Mouse (Mus musculus) CH12.LX (cell line): ENCODE results near the gene C1qc.

Experiments
- CHD2 ChIP-seq: IDR thresholded peaks from 2 replicates; pipeline ENCODE4 v1.6.1; 2011; ENCODE audit warnings: low read length, improper control_type of control experiment
- CTCF ChIP-seq, 2 experiments: IDR thresholded peaks in 1 of 2; conservative IDR thresholded peaks in 1 of 2; 2 replicates each; pipeline ENCODE4 v1.5.1; 2011 to 2012; ENCODE audit warnings: low read depth in 2 of 2, low read length in 2 of 2, improper control_type of control experiment in 1 of 2, inconsistent platforms in 1 of 2, mild to moderate bottlenecking in 1 of 2, moderate library complexity in 1 of 2
- EP300 ChIP-seq: IDR thresholded peaks from 2 replicates; pipeline ENCODE4 v1.6.1; 2011; ENCODE audit warnings: low read length, improper control_type of control experiment
- MAFK ChIP-seq: IDR thresholded peaks from 2 replicates; pipeline ENCODE4 v1.6.1; 2011; ENCODE audit warnings: low read length, improper control_type of control experiment; ENCODE audit not compliant: insufficient replicate concordance
- NELFE ChIP-seq: IDR thresholded peaks from 2 replicates; pipeline ENCODE4 v1.6.1; 2011; ENCODE audit warnings: low read depth, low read length, improper control_type of control experiment
- POLR2A ChIP-seq: IDR thresholded peaks from 2 replicates; pipeline ENCODE4 v1.6.1; 2011; ENCODE audit warnings: low read depth, mild to moderate bottlenecking, improper control_type of control experiment, low read length
- ZC3H11A ChIP-seq: IDR thresholded peaks from 2 replicates; pipeline ENCODE4 v1.6.1; 2012; ENCODE audit warnings: low read depth, mild to moderate bottlenecking, inconsistent platforms, low read length, improper control_type of control experiment
- ZMIZ1 ChIP-seq: IDR thresholded peaks from 2 replicates; pipeline ENCODE4 v1.6.1; 2012; ENCODE audit warnings: low read depth, mild to moderate bottlenecking, inconsistent platforms, low read length, improper control_type of control experiment

GRCm38 (mm10) chr4:136842802-136843201, 50.1 kb downstream of the C1qc start:
- TF ChIP-seq CTCF (conservative IDR thresholded peaks at IDR 0.05 in 1 of 2, IDR thresholded peaks at IDR 0.05 in 1 of 2; ENCODE audit: low read depth in 2 of 2, low read length in 2 of 2) (no peak), ZMIZ1 (no peak), CHD2 (no peak), EP300 (no peak), ZC3H11A (no peak), POLR2A (no peak), NELFE (no peak), MAFK (no peak)
